Mouse (Mus musculus) heart, adult 9 months (tissue): ENCODE measurements around the gene Prepl.

Experiments
- DNase-seq, 2 experiments: peaks; one replicate each; pipeline ENCODE4 v3.0.0; 2022; ENCODE audit warnings: low spot score in 2 of 2

Gene Prepl

GRCm38 (mm10) chr17:85071088-85071775, 18.8 kb downstream of the Prepl start:
- no peak for DNase-seq

GRCm38 (mm10) chr17:85070658-85071057, 19.4 kb downstream of the Prepl start:
- DNase-seq, result no peak

- no peak for DNase-seq
Observed at GRCm38 (mm10) chr17:85067331-85067730, 22.7 kb downstream of the Prepl start.

- DNase-seq, result no peak
Observed at GRCm38 (mm10) chr17:85063560-85063959, 26.5 kb downstream of the Prepl start.

GRCm38 (mm10) chr17:85059136-85059535, 30.9 kb downstream of the Prepl start:
- no peak for DNase-seq

- no peak for DNase-seq
Observed at GRCm38 (mm10) chr17:85058276-85058675, 31.8 kb downstream of the Prepl start.

GRCm38 (mm10) chr17:85048379-85048778, 41.7 kb downstream of the Prepl start:
- DNase-seq, result no peak

- DNase-seq, result no peak
Observed at GRCm38 (mm10) chr17:85045160-85045559, 44.9 kb downstream of the Prepl start.

- no peak for DNase-seq
Observed at GRCm38 (mm10) chr17:85044466-85044865, 45.6 kb downstream of the Prepl start.

- DNase-seq, result no peak
Observed at GRCm38 (mm10) chr17:85043404-85043816, 46.6 kb downstream of the Prepl start.

- DNase-seq, result no peak
Observed at GRCm38 (mm10) chr17:85042419-85042818, 47.6 kb downstream of the Prepl start.

- DNase-seq, result no peak
Observed at GRCm38 (mm10) chr17:85040913-85041312, 49.1 kb downstream of the Prepl start.

- DNase-seq, result no peak
Observed at GRCm38 (mm10) chr17:85038761-85039160, 51.3 kb downstream of the Prepl start.

- no peak for DNase-seq
Observed at GRCm38 (mm10) chr17:85038311-85038710, 51.7 kb downstream of the Prepl start.

- DNase-seq, result no peak
Observed at GRCm38 (mm10) chr17:85037855-85038254, 52.2 kb downstream of the Prepl start.

- no peak for DNase-seq
Observed at GRCm38 (mm10) chr17:85034068-85034467, 56.0 kb downstream of the Prepl start.

- no peak for DNase-seq
Observed at GRCm38 (mm10) chr17:85033087-85033486, 57.0 kb downstream of the Prepl start.

GRCm38 (mm10) chr17:85030651-85031050, 59.4 kb downstream of the Prepl start:
- no peak for DNase-seq

GRCm38 (mm10) chr17:85028797-85029196, 61.2 kb downstream of the Prepl start:
- no peak for DNase-seq

- DNase-seq, result no peak
Observed at GRCm38 (mm10) chr17:85028093-85028739, 61.8 kb downstream of the Prepl start, which contains the start of gene Slc3a1. Gene Slc3a1, plus strand, starts transcription at chr17:85028376.

- no peak for DNase-seq
Observed at GRCm38 (mm10) chr17:85027247-85027646, 62.8 kb downstream of the Prepl start.

- no peak for DNase-seq
Observed at GRCm38 (mm10) chr17:85026436-85026835, 63.6 kb downstream of the Prepl start.

GRCm38 (mm10) chr17:85025151-85025550, 64.9 kb downstream of the Prepl start:
- DNase-seq, result no peak
